Comparison of ENCODE assay signal across 8 mouse cellular contexts in genomic region chr8:123224278-123225266, GRCm38 (mm10). TPM values are rescaled to one million over a fixed set of nuclear protein-coding genes. Genes with fewer than 3 reads are reported as not detected.
DNase-seq lines count a peak whose midpoint lies in the region; ATAC-seq lines count a peak whose summit lies in the region.

Cdk10 (plus strand) TSS chr8:123224842.

- H3K4me1 ChIP-seq in hindbrain, embryonic 13.5 days (replicated peaks): peaks cover 19% of the 10 kb centered on the region

- H3K4me3 ChIP-seq in hindbrain, embryonic 13.5 days: peak within 1 kb of the TSS; percentile 86

- no peaks in the 10 kb centered on the region for H3K27me3 ChIP-seq in hindbrain, embryonic 13.5 days

- H3K9me3 ChIP-seq in hindbrain, embryonic 13.5 days: no peaks in the 10 kb centered on the region

- peaks cover 31% of the 10 kb centered on the region for H3K36me3 ChIP-seq in hindbrain, embryonic 13.5 days

- ATAC-seq in hindbrain, embryonic 13.5 days (ENCODE audit: low FRiP score): peak; percentile 90

- peak within 1 kb of the TSS; percentile 91 for H3K27ac ChIP-seq in hindbrain, embryonic 13.5 days

- 3% methylated on average over 59 of the region's 59 CpGs for WGBS in hindbrain, embryonic 13.5 days

- peak within 1 kb of the TSS; percentile 95 for H3K9ac ChIP-seq in hindbrain, embryonic 13.5 days

- H3K4me2 ChIP-seq in hindbrain, embryonic 13.5 days: peak within 1 kb of the TSS; percentile 93

- peak; percentile 95 for DNase-seq in NIH3T3 (ENCODE audit: low read depth)
- peak; percentile 96 for DNase-seq in cerebellum, postnatal 10 days
- DNase-seq in frontal cortex, postnatal 14 days (ENCODE audit: low spot score in 2 of 2): peak; percentile 85 to 90
- DNase-seq in layer of hippocampus, postnatal 25 days (ENCODE audit: extremely low spot score in 1 of 2, low spot score in 1 of 2): peak; percentile 92 to 95
- DNase-seq in lung, postnatal 25 days (ENCODE audit: low spot score): peak; percentile 94
- peak; percentile 95 for DNase-seq in retina, embryonic 14.5 days (ENCODE audit: low spot score)
- peak; percentile 94 for DNase-seq in thymus, postnatal 4 days

RNA-seq across cellular contexts. Expression of gene Cdk10, which starts in this region (rescaled TPM):
- polyA plus RNA-seq in hindbrain, embryonic 13.5 days (2015; fragmentation: Nextera tagmentation; extraction: Ambion mirVana): 44.0 and 46.9 TPM in 2 replicates
- total RNA-seq in layer of hippocampus, postnatal 25 days (2021): 10 to 100 TPM; 77.3 to 94.0 TPM

Comparison
In these comparisons a context has a peak if more than half of its experiments do, and no peak if none do; other contexts are left out.
1. Peak in every context shown above with its lines: DNase-seq, ATAC-seq, H3K4me3 ChIP-seq and H3K27ac ChIP-seq.